Mouse (Mus musculus) heart, embryonic 10.5 days (tissue): ENCODE results near the gene Rere. TPM values are rescaled to one million over a fixed set of nuclear protein-coding genes. Genes with fewer than 3 reads are reported as not detected.

ENCODE experiments used
- DNase-seq: peaks from one replicate; pipeline ENCODE4 v3.0.0-alpha.2; 2017; ENCODE audit warnings: low spot score
- H3K27ac ChIP-seq: fragments of 300-500 bp; sonication (generic); 2 replicates; pipeline ENCODE4 v1.5.1; 2016; ENCODE audit warnings: mild to moderate bottlenecking
- H3K27me3 ChIP-seq: fragments of 300-500 bp; sonication (generic); 2 replicates; pipeline ENCODE4 v1.6.1; 2016; ENCODE audit warnings: mild to moderate bottlenecking; ENCODE audit not compliant: poor library complexity, insufficient read depth, severe bottlenecking
- H3K36me3 ChIP-seq: fragments of 300-500 bp; sonication (generic); 2 replicates; pipeline ENCODE4 v1.6.1; 2016; ENCODE audit warnings: mild to moderate bottlenecking, moderate library complexity
- H3K4me1 ChIP-seq: fragments of 300-500 bp; sonication (generic); 2 replicates; pipeline ENCODE4 v1.6.1; 2016; ENCODE audit warnings: mild to moderate bottlenecking
- H3K4me3 ChIP-seq: fragments of 300-500 bp; sonication (generic); 2 replicates; pipeline ENCODE4 v1.5.1; 2016; ENCODE audit warnings: mild to moderate bottlenecking, moderate library complexity
- H3K9me3 ChIP-seq: fragments of 300-500 bp; sonication (generic); 2 replicates; pipeline ENCODE4 v1.6.1; 2016; ENCODE audit warnings: mild to moderate bottlenecking, moderate library complexity
- WGBS: fragments of 180-500 bp; shearing (Covaris S2); methylation state at CpG from one replicate; pipeline ENCODE4 v1.1.7; 2016; 5-methylcytosine and 5-hydroxymethylcytosine counted together
- polyA plus RNA-seq: library from polyadenylated mRNA; unstranded; fragments of >200 nt; fragmentation: Nextera tagmentation; extraction: Ambion mirVana; gene quantifications from 2 replicates; pipeline ENCODE4 v1.2.1, GENCODE M21; 2016

Gene Rere
- 27.6 and 31.6 TPM in 2 replicates for polyA plus RNA-seq

DNA sequence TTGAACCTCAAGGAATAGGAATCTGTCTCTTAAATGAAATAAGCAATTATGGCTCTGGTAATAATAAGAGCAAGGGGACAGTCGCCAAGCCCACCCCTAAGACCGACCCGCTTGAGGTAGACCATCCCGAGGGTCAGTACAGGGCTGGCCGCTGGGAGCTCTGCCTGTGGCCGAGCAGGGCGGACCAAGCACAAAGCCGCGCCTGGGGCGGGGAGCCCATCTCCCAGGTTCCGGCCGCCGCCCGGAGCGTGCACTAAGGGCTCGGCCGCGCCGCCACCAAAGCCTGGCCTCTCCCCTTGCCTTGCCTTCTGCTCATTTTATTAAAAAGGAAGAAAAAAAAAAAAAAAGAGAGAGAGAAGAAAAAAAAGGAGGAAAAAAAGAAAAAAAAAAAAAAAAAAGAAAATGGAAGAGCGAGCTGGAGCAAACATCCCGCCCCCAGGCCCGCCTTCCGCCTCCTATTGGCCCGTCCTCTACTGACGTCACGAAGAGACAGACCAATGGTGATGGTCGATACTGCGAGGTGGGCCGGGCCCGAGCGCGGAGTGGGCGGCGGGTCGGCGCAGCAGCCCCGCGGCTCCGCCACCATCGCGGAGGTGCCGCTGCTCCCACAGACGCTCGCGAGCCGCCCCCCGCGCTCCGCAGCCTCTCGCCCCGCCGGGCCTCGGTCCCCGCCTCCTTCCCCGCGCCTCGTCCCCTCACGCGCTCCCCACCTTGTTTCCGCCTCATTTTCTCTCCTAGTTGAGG, at the start of gene Rere:
Rere (plus strand) TSS at position 629 of the 744 bp plus-strand sequence.
- Histone ChIP-seq H3K4me3 (peak within 1 kb of the TSS; percentile 99), H3K4me1 (peaks cover 21% of the 10 kb centered on the region), H3K27me3 (no peaks in the 10 kb centered on the region), H3K9me3 (no peaks in the 10 kb centered on the region), H3K36me3 (no peaks in the 10 kb centered on the region), H3K27ac (peak within 1 kb of the TSS; percentile 99)
- under 1% methylated on average over 59 of the region's 60 CpGs for WGBS
- peak; percentile 98 for DNase-seq

DNA sequence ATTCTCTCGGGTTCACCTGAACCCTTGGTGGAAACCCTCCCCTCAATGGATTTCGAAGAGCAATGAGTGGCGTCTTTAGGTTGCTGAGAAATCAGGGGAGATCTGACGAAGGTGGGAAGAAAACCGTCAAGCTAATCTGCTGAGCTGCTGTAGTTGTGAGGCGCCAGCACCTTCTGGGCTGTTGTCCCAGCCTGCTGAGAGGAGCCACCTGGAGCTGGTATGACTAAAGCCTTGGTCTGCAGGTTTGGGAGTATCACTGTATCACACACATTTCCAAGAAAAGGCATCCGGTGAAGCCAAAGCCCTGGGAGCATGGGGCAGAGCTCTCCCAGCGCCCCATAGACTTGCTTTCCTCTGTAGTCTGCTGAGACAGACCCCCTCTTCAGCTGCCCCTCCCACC, 49.6 kb upstream of the Rere start:
- Histone ChIP-seq H3K27ac (peak overlapping the region; percentile 53), H3K27me3 (no peaks in the 10 kb centered on the region), H3K4me3 (0 out of 2 replicates have a peak overlapping the region, but pooled peaks have one; percentile 6), H3K4me1 (peaks cover 63% of the 10 kb centered on the region), H3K9me3 (no peaks in the 10 kb centered on the region), H3K36me3 (no peaks in the 10 kb centered on the region)
- WGBS, result 31% methylated on average over 8 of the region's 8 CpGs
- DNase-seq, result no peak

DNA sequence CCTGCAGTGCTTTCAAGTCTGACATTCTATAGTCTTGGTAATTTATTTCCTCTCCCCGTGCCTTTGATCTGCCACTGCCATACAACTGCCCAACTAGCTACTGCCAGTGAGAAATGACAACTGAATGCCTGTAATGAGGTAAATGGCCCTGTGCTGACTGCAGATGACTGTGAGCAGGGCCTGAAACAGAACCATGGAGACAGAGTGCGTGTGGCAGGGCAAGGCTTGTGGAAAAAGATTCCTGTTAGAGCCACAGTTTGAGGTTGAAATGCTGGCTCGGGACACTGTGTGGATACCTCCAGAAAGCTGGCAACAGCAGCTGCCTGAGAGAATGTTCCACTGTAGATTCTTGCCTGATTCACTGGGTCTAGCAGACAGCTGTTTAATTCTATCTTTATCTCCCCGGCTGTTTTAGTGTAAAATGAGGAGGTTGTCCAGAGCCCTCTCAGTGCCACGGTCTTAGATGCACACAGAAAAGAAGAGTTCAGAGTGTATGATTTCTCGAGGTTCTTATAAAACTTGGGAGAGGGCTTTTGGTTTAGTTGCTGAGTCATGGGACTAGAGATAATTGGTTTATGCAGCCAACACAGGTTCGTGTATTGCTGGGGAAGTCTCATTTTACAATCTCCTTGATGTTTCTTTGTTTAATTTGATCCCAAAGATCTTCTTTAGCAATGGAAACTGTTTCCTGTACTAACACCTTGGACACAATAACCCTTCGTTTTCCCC, 46.7 kb upstream of the Rere start:
- Histone ChIP-seq H3K27ac (peak overlapping the region; percentile 81), H3K36me3 (peaks cover 12% of the 10 kb centered on the region), H3K4me3 (no peak overlapping the region), H3K9me3 (no peaks in the 10 kb centered on the region), H3K4me1 (peaks cover 60% of the 10 kb centered on the region), H3K27me3 (no peaks in the 10 kb centered on the region)
- WGBS, result 48% methylated on average over 8 of the region's 8 CpGs
- no peak for DNase-seq

DNA sequence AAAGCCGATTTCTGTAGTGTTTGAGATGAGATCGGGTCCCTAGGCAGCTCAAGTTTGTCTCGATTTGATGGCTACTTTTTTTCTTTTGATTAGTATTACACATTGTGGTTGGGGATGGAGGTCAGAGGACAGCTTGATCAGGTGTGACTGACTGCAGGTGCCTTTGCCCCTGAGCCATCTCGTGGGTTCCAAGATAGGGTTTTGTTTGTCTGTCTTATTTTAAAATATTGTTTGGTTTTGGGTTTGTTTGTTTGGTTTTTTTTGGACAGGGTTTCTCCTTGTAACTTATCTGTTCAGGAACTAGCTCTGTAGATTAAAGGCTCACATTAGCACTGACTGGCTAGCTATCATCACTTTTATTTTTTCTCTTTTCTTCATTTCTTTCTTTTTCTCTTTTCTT, 45.9 kb upstream of the Rere start:
- WGBS, result 79% methylated on average over 4 of the region's 4 CpGs
- no peak for DNase-seq
- H3K27me3 ChIP-seq, result no peaks in the 10 kb centered on the region
- H3K27ac ChIP-seq, result peak overlapping the region; percentile 81
- peaks cover 56% of the 10 kb centered on the region for H3K4me1 ChIP-seq
- peaks cover 19% of the 10 kb centered on the region for H3K36me3 ChIP-seq
- H3K4me3 ChIP-seq, result no peak overlapping the region
- no peaks in the 10 kb centered on the region for H3K9me3 ChIP-seq

DNA sequence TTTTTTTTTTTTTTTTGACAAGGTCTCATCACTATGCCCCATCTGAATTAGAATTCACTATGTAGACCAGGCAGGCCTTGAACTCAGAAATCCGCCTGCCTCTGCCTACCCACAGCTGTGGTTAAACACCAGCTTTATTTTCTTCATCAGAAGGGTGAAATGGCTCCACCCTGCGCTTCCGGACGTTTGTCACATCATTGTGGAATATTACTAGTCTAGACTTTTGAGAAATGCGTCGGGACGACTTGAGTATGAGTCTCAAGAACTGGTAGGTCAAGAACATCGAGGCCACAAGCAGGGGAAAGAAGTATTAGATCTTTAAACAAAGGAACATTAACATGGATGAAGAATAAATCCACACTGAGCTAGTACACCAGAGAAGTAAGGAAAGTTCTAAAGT, 45.4 kb upstream of the Rere start:
- no peaks in the 10 kb centered on the region for H3K9me3 ChIP-seq
- H3K36me3 ChIP-seq, result peaks cover 24% of the 10 kb centered on the region
- WGBS, result 81% methylated on average over 8 of the region's 8 CpGs
- H3K27me3 ChIP-seq, result no peaks in the 10 kb centered on the region
- peaks cover 54% of the 10 kb centered on the region for H3K4me1 ChIP-seq
- peak overlapping the region; percentile 80 for H3K4me3 ChIP-seq
- DNase-seq, result no peak
- H3K27ac ChIP-seq, result peak overlapping the region; percentile 99

DNA sequence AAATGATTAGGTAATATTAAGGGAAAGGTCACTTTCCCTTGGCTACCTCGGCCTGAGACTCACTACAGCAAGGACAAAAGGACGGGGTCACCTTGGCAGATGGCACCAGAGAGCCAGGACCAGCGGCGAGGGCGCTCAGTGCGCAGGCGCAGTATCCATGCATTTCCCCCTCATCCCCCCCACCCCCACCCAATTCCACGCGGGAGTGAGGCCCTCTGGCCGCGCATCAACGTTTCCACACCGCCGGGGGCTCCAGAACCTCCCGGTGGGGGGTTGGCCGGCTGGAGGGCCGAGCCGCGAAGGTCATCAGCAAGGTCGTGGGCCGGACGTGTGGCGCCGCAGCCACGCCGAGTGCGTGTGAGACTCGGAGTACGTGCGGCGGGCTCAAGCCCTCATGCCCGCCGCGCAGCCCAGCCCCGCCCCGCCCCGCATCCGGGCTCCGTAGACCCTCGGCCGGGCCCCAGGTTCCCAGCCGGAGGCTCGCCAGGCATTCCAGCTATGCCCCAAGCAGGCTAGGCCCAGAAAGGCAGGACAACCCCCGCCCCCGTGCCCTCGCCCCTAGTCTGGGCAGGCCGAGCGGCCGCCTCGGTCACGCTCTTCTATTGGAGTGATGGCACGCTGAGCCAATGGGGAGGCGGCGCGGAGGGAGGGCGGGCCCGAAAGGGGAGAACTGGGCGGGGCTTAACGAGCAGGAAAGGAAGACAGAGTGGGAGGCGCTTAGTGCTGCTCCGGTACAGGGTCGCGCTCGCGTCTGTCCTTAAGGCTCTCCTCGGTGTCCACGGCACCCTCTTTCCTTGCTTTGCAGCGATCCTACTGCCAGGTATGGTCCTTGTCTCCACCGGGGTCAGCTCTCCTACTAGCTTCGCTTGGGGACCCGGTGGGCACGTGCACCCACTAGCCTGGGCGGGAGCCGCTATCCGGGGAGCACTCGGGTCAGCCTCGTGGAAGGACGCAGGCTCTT, 44.6 kb upstream of the Rere start, which contains the start of gene Eno1:
Eno1 (plus strand) TSS at position 201 of the 961 bp plus-strand sequence.
- H3K36me3 ChIP-seq, result peaks cover 32% of the 10 kb centered on the region
- peak within 1 kb of the TSS; percentile 80 for H3K4me3 ChIP-seq
- 1% methylated on average over 78 of the region's 78 CpGs for WGBS
- H3K27ac ChIP-seq, result peak within 1 kb of the TSS; percentile 99
- H3K9me3 ChIP-seq, result no peaks in the 10 kb centered on the region
- no peaks in the 10 kb centered on the region for H3K27me3 ChIP-seq
- DNase-seq, result peak; percentile 99
- peaks cover 54% of the 10 kb centered on the region for H3K4me1 ChIP-seq

DNA sequence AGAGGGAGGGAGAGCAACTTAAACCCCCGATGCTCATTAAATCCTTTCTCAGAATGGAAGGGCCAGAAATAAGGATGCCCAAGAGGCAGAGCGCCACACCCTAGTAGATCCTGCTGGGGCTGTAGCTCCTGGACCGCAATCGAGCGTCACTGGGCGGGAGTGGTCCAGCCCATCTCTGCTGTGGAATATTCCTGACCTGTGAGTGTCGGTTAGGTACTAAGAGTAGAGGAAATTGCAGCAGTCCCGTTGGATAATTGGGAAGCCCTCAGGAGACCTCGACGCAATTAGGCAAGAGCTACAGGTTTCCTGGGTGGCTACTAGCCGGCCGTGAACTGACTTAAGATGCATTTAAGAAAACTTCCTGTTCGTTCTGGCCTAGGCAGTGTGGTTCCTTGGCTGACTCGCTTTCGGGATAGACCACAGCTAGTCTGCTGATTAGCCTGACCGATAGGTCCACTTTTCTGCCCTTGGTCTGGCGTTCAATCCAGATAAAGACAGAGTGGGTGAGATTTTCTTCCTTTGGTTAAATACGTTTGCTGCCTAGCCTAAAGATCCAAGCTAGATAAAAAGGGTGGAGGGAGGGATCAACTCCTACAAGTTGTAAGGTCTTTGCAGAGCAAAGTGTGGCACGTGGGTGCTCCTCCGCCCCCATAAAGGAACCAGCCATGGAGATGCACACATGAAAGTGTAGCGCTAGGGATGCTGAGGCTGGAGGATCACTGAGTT, 43.6 kb upstream of the Rere start:
- peaks cover 42% of the 10 kb centered on the region for H3K36me3 ChIP-seq
- WGBS, result under 1% methylated on average over 21 of the region's 21 CpGs
- peak overlapping the region; percentile 80 for H3K4me3 ChIP-seq
- DNase-seq, result no peak
- peak overlapping the region; percentile 99 for H3K27ac ChIP-seq
- peaks cover 57% of the 10 kb centered on the region for H3K4me1 ChIP-seq
- H3K9me3 ChIP-seq, result no peaks in the 10 kb centered on the region
- H3K27me3 ChIP-seq, result no peaks in the 10 kb centered on the region

DNA sequence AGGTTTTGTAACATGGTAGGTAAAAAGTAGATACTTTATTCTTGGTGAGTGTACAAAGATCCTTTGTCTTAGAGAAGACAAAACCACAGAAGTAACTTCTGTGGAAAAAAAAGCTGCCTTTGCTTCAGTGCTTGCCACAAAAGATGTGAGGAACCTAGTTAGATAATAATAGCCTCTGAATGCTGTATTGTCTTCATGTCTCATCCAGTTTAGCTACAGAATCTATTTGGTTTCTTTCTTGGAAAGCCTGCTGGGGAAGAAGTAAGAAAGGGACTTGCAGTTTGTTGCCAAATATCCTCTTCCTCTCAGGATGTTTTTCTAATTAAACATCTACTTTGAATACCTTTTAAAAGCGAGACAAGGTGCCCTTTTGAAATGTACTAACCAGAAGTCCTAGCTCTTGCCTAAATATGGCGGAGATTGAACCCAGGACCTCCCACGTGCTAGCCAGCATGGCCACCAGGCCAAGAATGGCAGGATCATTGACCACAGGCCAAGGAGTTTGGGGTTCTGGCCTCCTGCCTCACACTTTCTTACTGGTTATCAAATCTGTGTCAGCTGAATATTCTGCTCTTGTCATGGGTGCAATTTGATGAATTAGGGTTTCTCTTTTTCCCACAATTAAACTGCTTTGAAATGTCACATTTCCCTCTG, 42.9 kb upstream of the Rere start:
- Histone ChIP-seq H3K36me3 (peaks cover 49% of the 10 kb centered on the region), H3K27me3 (no peaks in the 10 kb centered on the region), H3K27ac (peak overlapping the region; percentile 99), H3K4me3 (peak overlapping the region; percentile 80), H3K9me3 (no peaks in the 10 kb centered on the region), H3K4me1 (peaks cover 59% of the 10 kb centered on the region)
- WGBS, result 3% methylated on average over 3 of the region's 3 CpGs
- DNase-seq, result no peak

DNA sequence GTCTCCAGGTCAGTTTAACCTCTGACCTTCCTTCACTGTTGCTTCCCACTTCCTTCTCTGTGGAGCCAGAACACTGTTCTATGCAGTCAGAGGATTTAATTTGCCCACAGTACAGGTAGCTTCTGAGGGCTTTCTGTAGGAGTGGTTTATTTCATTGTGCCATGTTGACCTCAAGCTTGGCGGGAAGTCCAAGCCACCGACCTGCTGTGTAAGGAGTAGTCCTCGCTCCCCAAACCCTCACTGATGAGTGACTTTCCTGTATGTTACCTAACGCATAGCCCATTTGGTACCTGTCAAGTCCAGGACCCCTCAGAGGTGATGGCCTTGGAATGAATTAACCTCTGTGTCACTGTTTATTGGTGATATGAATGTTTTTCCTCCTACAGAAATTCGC, 42.4 kb upstream of the Rere start:
- Histone ChIP-seq H3K4me3 (peak overlapping the region; percentile 80), H3K27me3 (no peaks in the 10 kb centered on the region), H3K27ac (peak overlapping the region; percentile 99), H3K9me3 (no peaks in the 10 kb centered on the region), H3K36me3 (peaks cover 54% of the 10 kb centered on the region), H3K4me1 (peaks cover 59% of the 10 kb centered on the region)
- DNase-seq, result no peak
- 16% methylated on average over 5 of the region's 5 CpGs for WGBS

DNA sequence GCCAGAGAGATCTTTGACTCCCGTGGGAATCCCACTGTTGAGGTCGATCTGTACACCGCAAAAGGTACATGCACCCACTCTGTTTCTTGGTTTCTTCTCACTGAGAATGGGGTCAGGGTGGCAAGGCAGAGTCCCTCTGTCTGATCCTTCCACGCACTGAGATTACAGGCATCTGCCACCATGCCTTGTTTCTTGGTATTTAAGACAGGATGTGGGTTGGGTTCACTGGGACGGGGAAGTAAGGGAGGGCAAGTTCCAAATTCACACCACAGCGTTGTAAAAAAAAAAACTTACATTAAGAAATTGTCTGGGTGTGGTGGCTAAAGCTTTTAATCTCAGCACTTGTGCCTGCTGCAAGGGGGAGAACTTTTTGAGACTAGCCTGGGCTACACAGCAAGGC, 41.9 kb upstream of the Rere start:
- DNase-seq, result no peak
- 26% methylated on average over 6 of the region's 6 CpGs for WGBS
- peaks cover 55% of the 10 kb centered on the region for H3K4me1 ChIP-seq

DNA sequence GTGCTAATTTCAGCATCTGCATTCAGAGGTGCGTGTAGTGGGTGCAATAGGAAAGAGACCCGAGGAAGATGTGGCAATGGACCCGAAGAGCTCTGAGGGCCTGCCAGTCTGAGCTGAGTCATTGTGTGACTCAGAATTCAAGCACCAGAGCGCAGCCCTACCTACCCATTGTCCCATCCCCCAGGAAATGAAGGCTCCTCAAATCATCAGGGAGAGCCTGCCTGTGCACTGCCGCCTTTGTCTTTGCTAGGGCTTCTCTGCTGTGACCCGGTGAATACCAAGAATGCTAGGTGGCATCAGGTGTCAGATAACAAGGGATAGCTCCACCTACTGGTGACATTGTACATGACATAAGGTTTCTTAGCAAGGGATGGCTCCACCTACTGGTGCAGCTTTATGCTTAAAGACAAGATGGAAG, 41.5 kb upstream of the Rere start:
- Histone ChIP-seq H3K27ac (peak overlapping the region; percentile 99), H3K4me1 (peaks cover 51% of the 10 kb centered on the region), H3K9me3 (no peaks in the 10 kb centered on the region), H3K27me3 (no peaks in the 10 kb centered on the region), H3K4me3 (peak overlapping the region; percentile 80), H3K36me3 (peaks cover 63% of the 10 kb centered on the region)
- peak; percentile 91 for DNase-seq
- WGBS, result 7% methylated on average over 6 of the region's 6 CpGs

More for the DNA sequence above, 41.9 kb upstream of the Rere start:
- H3K4me3 ChIP-seq, result peak overlapping the region; percentile 80
- H3K27me3 ChIP-seq, result no peaks in the 10 kb centered on the region
- peaks cover 59% of the 10 kb centered on the region for H3K36me3 ChIP-seq
- peak overlapping the region; percentile 99 for H3K27ac ChIP-seq
- no peaks in the 10 kb centered on the region for H3K9me3 ChIP-seq
